Mouse (Mus musculus): ENCODE measurements around the gene Xylt1. TPM values are rescaled to one million over a fixed set of nuclear protein-coding genes. Genes with fewer than 3 reads are reported as not detected.

Xylt1 gene
- polyA plus RNA-seq, 1 experiment from 2014 or later: 0.52 TPM

DNA sequence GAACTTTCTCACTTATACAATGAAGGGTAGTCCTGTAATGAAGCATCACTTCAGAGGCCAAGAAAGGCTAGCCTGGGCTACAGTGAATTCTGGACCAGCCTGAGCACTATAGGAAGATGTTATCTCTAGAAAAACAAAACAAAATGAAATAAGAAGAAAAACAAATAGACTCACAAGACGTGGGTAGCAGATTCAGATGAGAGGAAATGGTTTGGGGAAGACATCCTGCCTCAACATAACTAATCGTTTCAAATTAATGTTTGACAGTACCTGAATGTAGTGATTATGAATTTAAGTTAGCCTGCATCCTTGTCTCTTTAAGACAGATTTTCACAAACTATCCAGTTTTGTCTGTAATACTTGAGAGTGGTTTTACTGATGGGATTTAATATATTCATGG is 117.4 kb downstream of the Xylt1 start:
- no peak for ATAC-seq
- H3K4me3 ChIP-seq (ENCODE audit: low read depth, low read length): no peak overlapping the region
- no peak for TF ChIP-seq CTCF (IDR thresholded peaks at IDR 0.05; ENCODE audit: low read depth)
- WGBS: 58% methylated on average over 2 of the region's 2 CpGs
- no peaks in the 10 kb centered on the region for H3K4me1 ChIP-seq (replicated peaks; ENCODE audit: control insufficient read depth, insufficient read depth, low read length)
- no peaks in the 10 kb centered on the region for H3K9me3 ChIP-seq (ENCODE audit: control insufficient read depth)
- H3K36me3 ChIP-seq (ENCODE audit: control insufficient read depth, insufficient read depth): no peaks in the 10 kb centered on the region
- no peak overlapping the region for H3K27ac ChIP-seq (ENCODE audit: low read depth, low read length)
- no peak overlapping the region for H3K4me2 ChIP-seq (replicated peaks; ENCODE audit: low read depth)
- no peaks in the 10 kb centered on the region for H3K27me3 ChIP-seq (replicated peaks; ENCODE audit: control insufficient read depth, insufficient read depth, low read length)
- no peak overlapping the region for H3K9ac ChIP-seq (ENCODE audit: low read depth, low read length)

DNA sequence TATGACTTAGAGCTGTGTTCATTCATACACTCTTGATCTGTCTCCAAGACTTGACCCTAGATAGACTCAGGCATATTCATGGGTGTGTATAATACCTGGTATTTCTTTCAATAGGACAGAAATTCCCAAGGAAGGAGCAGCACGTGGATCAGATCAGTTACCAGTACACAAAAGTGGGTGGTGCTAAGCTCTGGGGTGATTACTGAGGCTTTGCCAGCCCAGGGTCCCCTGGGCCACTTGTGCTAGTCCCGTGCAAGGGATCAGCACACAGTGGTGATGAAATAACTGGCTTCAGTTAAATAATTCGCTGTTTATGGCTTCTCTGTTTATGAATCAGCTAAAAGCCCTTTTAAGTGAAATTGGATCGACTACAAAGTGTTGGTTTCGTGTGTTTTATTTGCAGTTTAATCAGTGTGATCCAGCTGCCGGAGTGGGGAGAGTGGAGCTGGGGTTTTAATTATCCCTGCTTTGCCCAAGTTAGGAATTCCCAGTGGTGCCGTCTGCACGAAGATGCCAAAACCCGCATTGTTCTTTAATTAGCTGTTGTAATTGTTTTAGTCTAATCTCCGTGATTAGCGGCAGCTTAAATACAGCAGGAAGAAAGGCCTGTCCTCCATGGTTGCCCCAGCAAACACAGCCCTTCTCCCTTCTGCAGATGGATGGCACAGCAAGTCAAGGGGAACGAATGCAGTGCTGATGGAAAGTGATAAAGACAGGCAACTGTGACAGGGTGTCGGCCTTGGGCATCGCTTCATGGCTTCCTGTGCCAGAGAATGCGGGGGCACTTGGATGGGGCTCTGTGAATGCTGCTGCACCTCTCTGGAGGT is 120.8 kb downstream of the Xylt1 start:
- H3K4me2 ChIP-seq (replicated peaks; ENCODE audit: low read depth): no peak overlapping the region
- H3K27ac ChIP-seq (ENCODE audit: low read depth, low read length): no peak overlapping the region
- no peak overlapping the region for H3K4me3 ChIP-seq (ENCODE audit: low read depth, low read length)
- TF ChIP-seq CTCF (IDR thresholded peaks at IDR 0.05; ENCODE audit: low read depth): no peak
- H3K36me3 ChIP-seq (ENCODE audit: control insufficient read depth, insufficient read depth): no peaks in the 10 kb centered on the region
- 80% methylated on average over 15 of the region's 15 CpGs for WGBS
- no peaks in the 10 kb centered on the region for H3K27me3 ChIP-seq (replicated peaks; ENCODE audit: control insufficient read depth, insufficient read depth, low read length)
- no peak overlapping the region for H3K9ac ChIP-seq (ENCODE audit: low read depth, low read length)
- no peaks in the 10 kb centered on the region for H3K9me3 ChIP-seq (ENCODE audit: control insufficient read depth)
- ATAC-seq: no peak
- H3K4me1 ChIP-seq (replicated peaks; ENCODE audit: control insufficient read depth, insufficient read depth, low read length): no peaks in the 10 kb centered on the region

DNA sequence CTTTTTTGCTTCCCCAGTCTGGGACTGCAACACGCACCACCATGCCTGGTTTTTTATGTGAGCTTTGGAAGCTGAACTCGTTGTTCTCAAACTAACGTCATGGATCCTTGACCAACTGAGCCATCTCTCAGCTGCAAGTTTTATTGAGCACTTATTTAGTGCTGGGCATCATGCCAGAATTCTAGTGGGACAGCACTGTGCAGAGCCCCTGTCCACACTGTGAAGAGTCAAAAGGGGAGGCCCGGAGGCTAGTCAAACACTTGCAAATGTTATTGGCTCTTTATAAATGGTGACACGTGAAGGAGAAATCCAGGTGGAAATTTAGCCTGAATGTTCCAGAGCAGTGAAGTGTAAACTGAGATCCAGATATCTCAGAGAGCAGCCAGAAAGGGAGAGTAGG is 121.6 kb downstream of the Xylt1 start:
- no peak overlapping the region for H3K4me3 ChIP-seq (ENCODE audit: low read depth, low read length)

DNA sequence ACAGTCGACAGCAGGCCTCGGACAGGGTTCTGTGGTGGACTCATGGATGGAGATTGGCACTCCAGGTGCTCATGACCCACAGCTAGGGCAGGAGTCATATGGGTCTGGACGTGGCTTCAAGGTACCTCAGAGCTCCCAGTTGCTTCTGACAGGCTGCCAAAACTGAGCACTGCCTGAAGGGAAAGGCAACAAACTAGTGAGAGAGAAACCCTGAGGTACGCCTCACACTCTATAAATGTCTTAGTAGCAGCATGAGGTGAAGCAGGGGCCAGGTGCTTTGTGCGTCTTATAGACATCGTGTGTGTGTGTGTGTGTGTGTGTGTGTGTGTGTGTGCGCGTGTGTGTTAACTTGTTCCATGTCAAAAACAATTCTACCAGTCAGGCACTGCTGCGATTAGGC is 122.9 kb downstream of the Xylt1 start:
- TF ChIP-seq CTCF (IDR thresholded peaks at IDR 0.05; ENCODE audit: low read depth): no peak
- 86% methylated on average over 9 of the region's 9 CpGs for WGBS

More for the DNA sequence above, 121.6 kb downstream of the Xylt1 start:
- no peak overlapping the region for H3K27ac ChIP-seq (ENCODE audit: low read depth, low read length)
- H3K4me2 ChIP-seq (replicated peaks; ENCODE audit: low read depth): no peak overlapping the region
- no peaks in the 10 kb centered on the region for H3K27me3 ChIP-seq (replicated peaks; ENCODE audit: control insufficient read depth, insufficient read depth, low read length)
- TF ChIP-seq CTCF (IDR thresholded peaks at IDR 0.05; ENCODE audit: low read depth): no peak
- H3K36me3 ChIP-seq (ENCODE audit: control insufficient read depth, insufficient read depth): no peaks in the 10 kb centered on the region
- 79% methylated on average over 5 of the region's 5 CpGs for WGBS
- no peaks in the 10 kb centered on the region for H3K4me1 ChIP-seq (replicated peaks; ENCODE audit: control insufficient read depth, insufficient read depth, low read length)
- no peak overlapping the region for H3K9ac ChIP-seq (ENCODE audit: low read depth, low read length)
- no peaks in the 10 kb centered on the region for H3K9me3 ChIP-seq (ENCODE audit: control insufficient read depth)
- ATAC-seq: no peak

DNA sequence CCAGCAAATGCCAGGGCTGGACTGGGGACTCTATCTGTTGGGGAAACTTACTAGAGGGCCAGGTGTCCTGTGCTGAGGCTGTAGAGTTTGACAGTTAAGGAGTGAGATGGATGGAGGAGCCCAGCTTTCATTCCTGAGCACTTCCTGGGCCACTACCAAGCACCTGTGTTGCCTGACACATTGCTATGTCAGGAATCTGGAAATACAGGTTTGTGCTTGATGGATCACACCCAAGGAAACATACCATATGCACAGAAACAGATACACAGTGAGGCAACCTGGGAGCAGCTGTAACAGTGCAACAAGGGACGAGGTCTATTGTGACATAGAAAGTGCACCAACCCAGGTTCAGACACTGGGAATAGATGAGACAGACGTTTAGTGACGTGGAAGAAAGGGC is 125.0 kb downstream of the Xylt1 start:
- Histone ChIP-seq H3K27ac (ENCODE audit: low read depth, low read length) (no peak overlapping the region), H3K27me3 (replicated peaks; ENCODE audit: control insufficient read depth, insufficient read depth, low read length) (no peaks in the 10 kb centered on the region), H3K9ac (ENCODE audit: low read depth, low read length) (no peak overlapping the region), H3K36me3 (ENCODE audit: control insufficient read depth, insufficient read depth) (no peaks in the 10 kb centered on the region), H3K4me2 (replicated peaks; ENCODE audit: low read depth) (no peak overlapping the region), H3K9me3 (ENCODE audit: control insufficient read depth) (no peaks in the 10 kb centered on the region), H3K4me3 (ENCODE audit: low read depth, low read length) (no peak overlapping the region), H3K4me1 (replicated peaks; ENCODE audit: control insufficient read depth, insufficient read depth, low read length) (no peaks in the 10 kb centered on the region)
- WGBS: 79% methylated on average over 3 of the region's 3 CpGs
- ATAC-seq: peak; percentile 36; the same call in 1 of the 2 replicates
- TF ChIP-seq CTCF (IDR thresholded peaks at IDR 0.05; ENCODE audit: low read depth): no peak

More for the DNA sequence above, 122.9 kb downstream of the Xylt1 start:
- H3K4me2 ChIP-seq (replicated peaks; ENCODE audit: low read depth): no peak overlapping the region
- H3K4me1 ChIP-seq (replicated peaks; ENCODE audit: control insufficient read depth, insufficient read depth, low read length): no peaks in the 10 kb centered on the region
- H3K27me3 ChIP-seq (replicated peaks; ENCODE audit: control insufficient read depth, insufficient read depth, low read length): no peaks in the 10 kb centered on the region
- no peak overlapping the region for H3K9ac ChIP-seq (ENCODE audit: low read depth, low read length)
- no peaks in the 10 kb centered on the region for H3K9me3 ChIP-seq (ENCODE audit: control insufficient read depth)
- no peak overlapping the region for H3K4me3 ChIP-seq (ENCODE audit: low read depth, low read length)
- H3K36me3 ChIP-seq (ENCODE audit: control insufficient read depth, insufficient read depth): no peaks in the 10 kb centered on the region
- no peak for ATAC-seq
- H3K27ac ChIP-seq (ENCODE audit: low read depth, low read length): no peak overlapping the region

DNA sequence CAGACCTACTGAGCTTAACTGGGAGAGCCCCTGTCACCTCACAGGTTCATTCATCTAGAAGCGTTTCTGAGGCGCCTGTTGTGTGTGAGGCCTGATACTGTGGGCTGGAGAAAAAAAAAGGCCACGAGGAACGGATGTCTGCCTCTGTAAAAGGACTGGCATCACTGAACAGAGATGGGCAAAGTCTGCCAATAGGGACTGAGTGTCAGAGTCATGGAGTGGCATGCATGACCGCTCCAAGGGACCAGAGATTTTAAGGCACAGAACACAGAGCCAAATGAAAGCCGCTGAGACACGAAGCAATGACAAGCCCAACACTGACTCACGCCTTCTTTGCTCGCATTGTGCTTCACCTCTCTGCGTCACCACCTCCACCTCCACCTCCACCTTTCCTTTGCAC is 126.6 kb downstream of the Xylt1 start:
- H3K4me2 ChIP-seq (replicated peaks; ENCODE audit: low read depth): no peak overlapping the region
- no peaks in the 10 kb centered on the region for H3K4me1 ChIP-seq (replicated peaks; ENCODE audit: control insufficient read depth, insufficient read depth, low read length)
- WGBS: 79% methylated on average over 10 of the region's 10 CpGs
- no peaks in the 10 kb centered on the region for H3K9me3 ChIP-seq (ENCODE audit: control insufficient read depth)
- no peak for ATAC-seq
- no peak for TF ChIP-seq CTCF (IDR thresholded peaks at IDR 0.05; ENCODE audit: low read depth)
- no peak overlapping the region for H3K4me3 ChIP-seq (ENCODE audit: low read depth, low read length)
- no peaks in the 10 kb centered on the region for H3K36me3 ChIP-seq (ENCODE audit: control insufficient read depth, insufficient read depth)
- no peaks in the 10 kb centered on the region for H3K27me3 ChIP-seq (replicated peaks; ENCODE audit: control insufficient read depth, insufficient read depth, low read length)
- H3K27ac ChIP-seq (ENCODE audit: low read depth, low read length): no peak overlapping the region
- H3K9ac ChIP-seq (ENCODE audit: low read depth, low read length): no peak overlapping the region

Data from intestine, postnatal 0 days (tissue).